Mouse (Mus musculus) ES-Bruce4 (cell line): Measurements from ENCODE around the gene Ythdf1. TPM values are rescaled to one million over a fixed set of nuclear protein-coding genes. Genes with fewer than 3 reads are reported as not detected.

Source experiments
- H3K27ac ChIP-seq: 2 replicates; pipeline ENCODE4 v1.5.1; 2012; ENCODE audit warnings: low read length, inconsistent platforms; ENCODE audit not compliant: insufficient read depth
- H3K27me3 ChIP-seq: 2 replicates; pipeline ENCODE4 v1.6.1; 2012; ENCODE audit warnings: mild to moderate bottlenecking, low read length, inconsistent platforms; ENCODE audit not compliant: control insufficient read depth, poor library complexity, insufficient read depth, severe bottlenecking
- H3K36me3 ChIP-seq: 2 replicates; pipeline ENCODE4 v1.6.1; 2012; ENCODE audit warnings: inconsistent platforms, mild to moderate bottlenecking, low read length, moderate library complexity; ENCODE audit not compliant: control insufficient read depth, poor library complexity, insufficient read depth, severe bottlenecking
- H3K4me1 ChIP-seq: one replicate; pipeline ENCODE4 v1.8.1; 2011; ENCODE audit warnings: low read length; ENCODE audit not compliant: control insufficient read depth, insufficient read depth
- H3K4me3 ChIP-seq: 2 replicates; pipeline ENCODE4 v1.5.1; 2011; ENCODE audit warnings: low read depth, mild to moderate bottlenecking, low read length
- H3K9ac ChIP-seq: 2 replicates; pipeline ENCODE4 v1.6.1; 2012; ENCODE audit warnings: low read depth, mild to moderate bottlenecking, inconsistent platforms; ENCODE audit not compliant: poor library complexity, severe bottlenecking
- H3K9me3 ChIP-seq: replicated peaks from 2 replicates; pipeline ENCODE4 v1.6.1; 2012; ENCODE audit warnings: mild to moderate bottlenecking, low read length, inconsistent platforms; ENCODE audit not compliant: control insufficient read depth, poor library complexity, insufficient read depth, severe bottlenecking
- CTCF ChIP-seq: IDR thresholded peaks from one replicate; pipeline ENCODE4 v1.8.1; 2011; ENCODE audit warnings: low read depth, low read length
- EP300 ChIP-seq: IDR thresholded peaks from 2 replicates; pipeline ENCODE4 v1.6.1; 2011; ENCODE audit warnings: low read depth, low read length; ENCODE audit not compliant: insufficient read depth
- POLR2A ChIP-seq: IDR thresholded peaks from one replicate; pipeline ENCODE4 v1.8.1; 2011; ENCODE audit warnings: low read length; ENCODE audit not compliant: insufficient read depth
- polyA plus RNA-seq: library from polyadenylated mRNA; stranded (reverse); fragments of >200 nt; gene quantifications from 2 replicates; pipeline ENCODE4 v1.2.4, GENCODE M21; 2011; ENCODE audit warnings: low read depth; ENCODE audit not compliant: missing spikeins, insufficient read depth, insufficient read length

Ythdf1 gene
- polyA plus RNA-seq, 1 experiment: 112 TPM

DNA sequence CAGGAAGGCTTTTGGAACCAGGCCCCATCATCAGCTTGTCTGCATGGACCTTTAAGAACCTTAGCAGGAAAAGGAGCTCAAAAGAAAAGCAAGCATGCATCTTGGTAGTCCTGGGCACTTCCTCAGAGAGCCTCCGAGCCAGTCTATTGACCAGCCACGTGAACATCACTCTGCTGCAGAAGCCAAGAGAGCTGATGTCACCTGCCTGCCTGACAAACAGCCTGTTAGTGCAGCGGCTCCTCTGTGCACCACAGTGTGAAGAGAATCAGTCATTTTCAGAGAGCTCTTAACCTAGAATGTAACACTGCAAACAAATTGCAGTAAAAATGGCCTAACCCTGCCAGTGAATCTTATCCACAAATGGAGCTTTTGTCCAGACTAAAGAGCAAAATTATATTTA lies 50.7 kb downstream of the Ythdf1 start:
- Histone ChIP-seq H3K36me3 (no peaks in the 10 kb centered on the region), H3K27me3 (no peaks in the 10 kb centered on the region), H3K4me1 (no peaks in the 10 kb centered on the region), H3K27ac (no peak overlapping the region), H3K9me3 (0 out of 2 replicates have a peak, but pooled peaks cover 2% of the 10 kb centered on the region), H3K4me3 (no peak overlapping the region), H3K9ac (no peak overlapping the region)
- TF ChIP-seq EP300 (no peak), CTCF (no peak), POLR2A (no peak)

DNA sequence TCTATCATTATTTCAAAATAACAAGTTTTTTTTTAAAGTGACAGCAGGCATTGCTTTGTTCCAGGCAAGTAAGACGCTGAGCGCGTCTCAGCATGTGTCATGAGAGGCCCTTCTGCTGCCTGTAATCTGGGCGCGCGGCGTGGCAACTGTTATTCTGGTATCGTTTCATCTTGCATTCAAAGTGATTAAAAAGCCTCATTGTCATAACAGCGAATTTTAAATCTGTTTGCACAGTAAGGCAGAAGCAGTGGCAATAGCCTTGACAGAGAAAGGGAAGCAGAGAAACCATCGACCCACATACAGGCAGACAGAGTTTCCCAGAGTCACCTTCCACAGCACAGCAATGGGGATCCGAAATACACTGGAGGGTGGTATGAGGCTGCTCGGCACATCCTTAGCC lies 59.2 kb downstream of the Ythdf1 start:
- Histone ChIP-seq H3K36me3 (no peaks in the 10 kb centered on the region), H3K9ac (no peak overlapping the region), H3K27ac (no peak overlapping the region), H3K4me1 (no peaks in the 10 kb centered on the region), H3K27me3 (no peaks in the 10 kb centered on the region), H3K9me3 (no peaks in the 10 kb centered on the region), H3K4me3 (no peak overlapping the region)
- TF ChIP-seq CTCF (no peak), POLR2A (no peak), EP300 (no peak)

DNA sequence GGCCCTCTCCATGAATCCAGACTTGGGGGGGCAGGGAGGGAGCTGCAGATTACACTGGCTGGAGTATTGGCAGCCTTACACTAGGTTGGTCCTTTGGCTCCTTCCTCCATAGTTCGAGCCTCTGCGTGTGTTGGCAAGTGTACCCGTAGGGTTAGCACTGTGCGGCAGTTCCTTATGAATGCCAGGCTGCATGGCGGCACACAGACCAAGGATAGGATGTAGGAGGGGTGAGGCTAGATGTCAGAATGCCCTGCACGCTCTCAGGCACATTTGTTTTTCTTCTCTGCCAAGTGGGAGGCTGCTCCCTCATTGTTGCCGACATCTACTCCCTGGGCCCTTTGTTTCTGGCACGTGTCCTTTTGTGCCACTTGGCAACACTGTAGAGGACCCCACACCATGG lies 63.6 kb downstream of the Ythdf1 start:
- no peaks in the 10 kb centered on the region for H3K36me3 ChIP-seq
- no peak overlapping the region for H3K9ac ChIP-seq
- no peak overlapping the region for H3K4me3 ChIP-seq
- H3K27me3 ChIP-seq: no peaks in the 10 kb centered on the region
- TF ChIP-seq POLR2A (no peak), CTCF (no peak), EP300 (no peak)
- H3K27ac ChIP-seq: no peak overlapping the region
- H3K4me1 ChIP-seq: peaks cover 3% of the 10 kb centered on the region
- no peaks in the 10 kb centered on the region for H3K9me3 ChIP-seq

DNA sequence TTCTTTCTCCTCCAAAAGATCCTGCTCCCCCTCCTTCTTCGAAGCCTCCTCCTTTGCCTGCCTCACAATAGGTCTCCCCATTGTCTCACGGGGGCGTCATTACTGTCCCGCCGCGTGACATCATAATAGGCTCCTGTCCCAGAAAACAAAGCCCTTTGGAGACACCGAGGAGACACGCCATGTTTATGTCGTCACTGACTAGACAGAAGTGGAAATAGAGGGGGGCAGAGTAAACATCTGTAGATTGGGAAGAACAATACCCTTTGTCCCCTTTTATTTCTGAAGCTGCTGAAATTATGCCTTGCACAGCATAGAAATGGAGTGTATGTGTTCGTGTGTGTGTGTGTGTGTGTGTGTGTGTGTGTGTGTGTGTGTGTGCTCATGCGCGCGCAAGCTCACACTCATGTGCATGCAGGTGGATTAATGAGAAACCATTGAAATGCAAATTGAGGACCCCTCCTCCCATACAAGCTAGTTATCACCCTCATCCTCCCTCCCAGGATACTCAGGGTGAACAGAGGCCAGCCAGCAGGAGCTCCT lies 65.7 kb downstream of the Ythdf1 start:
- Histone ChIP-seq H3K4me1 (peaks cover 3% of the 10 kb centered on the region), H3K9ac (no peak overlapping the region), H3K27ac (no peak overlapping the region), H3K4me3 (no peak overlapping the region), H3K27me3 (no peaks in the 10 kb centered on the region), H3K36me3 (no peaks in the 10 kb centered on the region), H3K9me3 (no peaks in the 10 kb centered on the region)
- TF ChIP-seq EP300 (0 out of 2 replicates have a peak, but pooled peaks have one; percentile 7), CTCF (no peak)

Other genes starting within 250 kb of the Ythdf1 start
- gene Dido1, start 210.9 kb downstream of the Ythdf1 start, polyA plus RNA-seq: 62.5 and 67.8 TPM in 2 replicates
- gene Gid8, start 210.8 kb downstream of the Ythdf1 start, polyA plus RNA-seq: 78.5 and 81.4 TPM in 2 replicates
- gene Slc17a9, start 195.7 kb downstream of the Ythdf1 start, polyA plus RNA-seq: 20.2 and 22.6 TPM in 2 replicates
- not detected in 2 replicates for gene Bhlhe23, start 144.0 kb downstream of the Ythdf1 start, polyA plus RNA-seq
- 0.56 and 0.85 TPM in 2 replicates for gene Birc7, start 8.1 kb upstream of the Ythdf1 start, polyA plus RNA-seq
- 7.0 and 9.1 TPM in 2 replicates for gene Nkain4, start 33.8 kb upstream of the Ythdf1 start, polyA plus RNA-seq
- 36.4 and 37.2 TPM in 2 replicates for gene Arfgap1, start 46.3 kb upstream of the Ythdf1 start, polyA plus RNA-seq
- 0.79 and 1.3 TPM in 2 replicates for gene Col20a1, start 65.6 kb upstream of the Ythdf1 start, polyA plus RNA-seq
- gene Chrna4, start 122.6 kb upstream of the Ythdf1 start, polyA plus RNA-seq: 0.43 and 1.0 TPM in 2 replicates
- 0.76 and 1.0 TPM in 2 replicates for gene Kcnq2, start 214.4 kb upstream of the Ythdf1 start, polyA plus RNA-seq
- gene Eef1a2, start 236.1 kb upstream of the Ythdf1 start, polyA plus RNA-seq: 0.43 TPM in 1 of 2 replicates, not detected in the other